Mouse (Mus musculus) intestine, embryonic 14.5 days (tissue): ENCODE measurements around the gene Slc39a10. TPM values are rescaled to one million over a fixed set of nuclear protein-coding genes. Genes with fewer than 3 reads are reported as not detected.

ENCODE experiments used
- ATAC-seq: fragments of 200-750 bp; cut with Nextera tagmentation; replicated peaks from 2 replicates; pipeline ENCODE4 v1.8.0; 2017; ENCODE audit warnings: low read depth, moderate number of reproducible peaks, moderate TSS enrichment, moderate library complexity; ENCODE audit not compliant: low FRiP score, low TSS enrichment
- DNase-seq: peaks from one replicate; pipeline ENCODE4 v3.0.0-alpha.2; 2018; ENCODE audit warnings: low spot score
- H3K27ac ChIP-seq: fragments of 300-500 bp; sonication (generic); 2 replicates; pipeline ENCODE4 v1.5.1; 2014; ENCODE audit warnings: low read depth, mild to moderate bottlenecking, control low read depth
- H3K27me3 ChIP-seq: fragments of 300-500 bp; sonication (generic); replicated peaks from 2 replicates; pipeline ENCODE4 v1.6.1; 2014; ENCODE audit warnings: low read length, control low read depth; ENCODE audit not compliant: control insufficient read depth, insufficient read depth
- H3K36me3 ChIP-seq: fragments of 300-500 bp; sonication (generic); 2 replicates; pipeline ENCODE4 v1.6.1; 2014; ENCODE audit warnings: low read length, control low read depth; ENCODE audit not compliant: control insufficient read depth, insufficient read depth
- H3K4me1 ChIP-seq: fragments of 300-500 bp; sonication (generic); replicated peaks from 2 replicates; pipeline ENCODE4 v1.6.1; 2014; ENCODE audit warnings: low read length, control low read depth, mixed read lengths; ENCODE audit not compliant: control insufficient read depth, insufficient read depth
- H3K4me2 ChIP-seq: fragments of 300-500 bp; sonication (generic); 2 replicates; pipeline ENCODE4 v1.6.1; 2014; ENCODE audit warnings: low read length
- H3K4me3 ChIP-seq: fragments of 300-500 bp; sonication (generic); 2 replicates; pipeline ENCODE4 v1.5.1; 2014; ENCODE audit warnings: low read depth, low read length, control low read depth, mixed read lengths
- H3K9ac ChIP-seq: fragments of 300-500 bp; sonication (generic); 2 replicates; pipeline ENCODE4 v1.6.1; 2014; ENCODE audit warnings: mild to moderate bottlenecking, low read length
- H3K9me3 ChIP-seq: fragments of 300-500 bp; sonication (generic); 2 replicates; pipeline ENCODE4 v1.6.1; 2016; ENCODE audit warnings: low read length, control low read depth; ENCODE audit not compliant: control insufficient read depth
- WGBS: fragments of 180-500 bp; shearing (Covaris S2); extraction: QIAGEN DNeasy Blood & Tissue Kit; methylation state at CpG from one replicate; pipeline ENCODE4 v1.1.7; 2014; 5-methylcytosine and 5-hydroxymethylcytosine counted together
- polyA plus RNA-seq: library from polyadenylated mRNA; unstranded; fragments of >200 nt; fragmentation: Nextera tagmentation; extraction: Ambion mirVana; gene quantifications from 2 replicates; pipeline ENCODE4 v1.2.1, GENCODE M21; 2014

The Slc39a10 gene
- polyA plus RNA-seq, result 40.4 and 41.3 TPM in 2 replicates

GRCm38 (mm10) chr1:46892752-46893151, at the start of gene Slc39a10:
TSS of gene Slc39a10 (minus strand) at chr1:46892852.
- Histone ChIP-seq H3K36me3 (no peaks in the 10 kb centered on the region), H3K4me1 (peaks cover 12% of the 10 kb centered on the region; the same call in 1 of the 2 replicates), H3K9me3 (no peaks in the 10 kb centered on the region), H3K4me2 (no peak within 1 kb of the TSS), H3K4me3 (no peak within 1 kb of the TSS), H3K27ac (no peak within 1 kb of the TSS), H3K27me3 (no peaks in the 10 kb centered on the region), H3K9ac (no peak within 1 kb of the TSS)
- 68% methylated on average over 3 of the region's 3 CpGs for WGBS
- ATAC-seq (no peak), DNase-seq (no peak)

DNA sequence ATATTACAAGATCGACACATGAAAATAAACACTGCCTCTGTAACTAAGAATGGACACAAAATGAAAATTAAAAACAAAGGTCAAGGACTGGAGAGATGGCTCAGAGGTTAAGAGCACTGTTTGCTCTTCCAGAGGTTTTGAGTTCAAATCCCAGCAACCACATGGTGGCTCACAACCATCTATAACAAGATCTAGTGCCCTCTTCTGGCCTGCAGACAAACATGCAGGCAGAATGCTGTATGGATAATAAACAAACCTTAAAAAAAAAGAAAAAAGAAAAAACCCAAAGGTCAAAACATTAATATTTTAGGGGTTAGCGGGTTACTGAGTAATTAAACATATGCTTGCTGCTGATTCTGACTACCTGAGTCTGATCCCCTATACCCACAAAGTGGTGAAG, 46.6 kb upstream of the Slc39a10 start:
- H3K27me3 ChIP-seq, result no peaks in the 10 kb centered on the region
- DNase-seq (no peak), ATAC-seq (no peak)
- no peak overlapping the region for H3K9ac ChIP-seq
- 90% methylated on average over 2 of the region's 2 CpGs for WGBS
- H3K27ac ChIP-seq, result no peak overlapping the region
- H3K4me2 ChIP-seq, result no peak overlapping the region
- H3K4me3 ChIP-seq, result no peak overlapping the region
- H3K4me1 ChIP-seq, result no peaks in the 10 kb centered on the region
- H3K9me3 ChIP-seq, result no peaks in the 10 kb centered on the region
- H3K36me3 ChIP-seq, result no peaks in the 10 kb centered on the region

DNA sequence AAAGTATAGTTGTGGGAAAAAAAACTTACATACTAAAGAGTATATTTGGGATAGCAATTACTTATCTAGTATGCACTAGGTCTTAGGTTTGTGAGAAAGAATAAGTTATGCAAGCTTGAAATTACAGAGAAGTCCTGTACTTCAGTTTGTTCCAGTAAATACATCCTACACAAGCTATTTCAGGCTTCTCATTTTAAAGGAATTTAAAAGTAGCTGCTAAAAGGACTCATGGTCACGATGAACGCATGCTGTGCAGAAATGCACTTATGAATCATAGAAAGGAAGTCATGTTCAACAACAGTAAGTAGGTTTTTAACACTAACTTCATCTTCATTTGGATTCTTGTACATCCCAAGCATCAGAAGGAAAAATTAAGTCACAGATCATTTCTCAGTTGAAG, 45.0 kb upstream of the Slc39a10 start:
- H3K27me3 ChIP-seq, result no peaks in the 10 kb centered on the region
- no peaks in the 10 kb centered on the region for H3K9me3 ChIP-seq
- no peak overlapping the region for H3K4me2 ChIP-seq
- no peaks in the 10 kb centered on the region for H3K4me1 ChIP-seq
- no peak overlapping the region for H3K4me3 ChIP-seq
- H3K9ac ChIP-seq, result no peak overlapping the region
- no peak overlapping the region for H3K27ac ChIP-seq
- ATAC-seq (no peak), DNase-seq (no peak)
- no peaks in the 10 kb centered on the region for H3K36me3 ChIP-seq
- 85% methylated on average over 2 of the region's 2 CpGs for WGBS

- H3K9ac ChIP-seq, result no peak overlapping the region
- no peaks in the 10 kb centered on the region for H3K4me1 ChIP-seq
- no peak overlapping the region for H3K4me3 ChIP-seq
- no peak for ATAC-seq
- no peaks in the 10 kb centered on the region for H3K36me3 ChIP-seq
- DNase-seq, result no peak
- no peak overlapping the region for H3K4me2 ChIP-seq
- H3K27me3 ChIP-seq, result no peaks in the 10 kb centered on the region
- no peak overlapping the region for H3K27ac ChIP-seq
- no peaks in the 10 kb centered on the region for H3K9me3 ChIP-seq
Observed at GRCm38 (mm10) chr1:46927104-46927503, 34.5 kb upstream of the Slc39a10 start.

- no peak for DNase-seq
- Histone ChIP-seq H3K9ac (no peak overlapping the region), H3K27ac (no peak overlapping the region), H3K36me3 (no peaks in the 10 kb centered on the region), H3K4me3 (no peak overlapping the region), H3K4me2 (no peak overlapping the region), H3K9me3 (no peaks in the 10 kb centered on the region), H3K4me1 (no peaks in the 10 kb centered on the region), H3K27me3 (no peaks in the 10 kb centered on the region)
- 77% methylated on average over 3 of the region's 3 CpGs for WGBS
- ATAC-seq, result no peak
Observed at GRCm38 (mm10) chr1:46926239-46926638, 33.6 kb upstream of the Slc39a10 start.

DNA sequence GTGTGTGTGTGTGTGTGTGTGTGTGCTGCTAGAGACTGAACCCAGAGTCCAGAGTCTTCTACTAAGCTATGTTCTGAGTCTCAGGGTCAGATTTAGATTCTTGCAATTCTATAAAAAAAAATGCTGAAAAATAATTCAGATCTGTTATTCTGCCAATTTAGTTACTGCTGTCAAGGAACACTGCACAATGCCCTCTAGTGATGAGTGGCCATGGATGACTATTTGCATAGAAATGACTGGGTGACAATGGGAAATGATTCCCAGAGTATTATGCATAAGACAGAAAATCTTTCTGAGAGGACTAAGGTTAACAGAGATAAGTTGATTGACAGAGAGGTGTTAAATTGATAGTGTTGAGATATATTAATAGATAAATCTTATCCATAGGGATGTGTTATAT, 32.3 kb upstream of the Slc39a10 start:
- H3K9me3 ChIP-seq, result no peaks in the 10 kb centered on the region
- H3K4me1 ChIP-seq, result no peaks in the 10 kb centered on the region
- no peak overlapping the region for H3K4me2 ChIP-seq
- no peaks in the 10 kb centered on the region for H3K36me3 ChIP-seq
- H3K9ac ChIP-seq, result no peak overlapping the region
- DNase-seq, result no peak
- no peak overlapping the region for H3K4me3 ChIP-seq
- ATAC-seq, result no peak
- H3K27ac ChIP-seq, result no peak overlapping the region
- no peaks in the 10 kb centered on the region for H3K27me3 ChIP-seq

DNA sequence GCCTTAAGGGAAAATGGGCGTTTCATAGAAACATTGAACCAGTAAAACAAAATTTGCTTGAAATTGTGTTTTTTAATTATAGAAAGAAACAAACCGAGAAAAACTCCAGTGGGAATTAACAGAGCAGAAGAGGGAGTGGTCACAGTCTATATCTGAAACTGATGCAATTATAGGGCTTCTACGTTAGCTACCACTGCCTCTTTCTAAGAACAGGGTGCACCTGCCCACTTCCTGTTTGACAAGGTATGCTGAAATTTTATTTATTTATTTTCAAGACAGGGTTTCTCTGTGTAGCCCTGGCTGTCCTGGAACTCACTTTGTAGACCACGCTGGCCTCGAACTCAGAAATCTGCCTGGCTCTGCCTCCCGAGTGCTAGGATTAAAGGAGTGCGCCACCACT, 30.3 kb upstream of the Slc39a10 start:
- 91% methylated on average over 7 of the region's 7 CpGs for WGBS
- Histone ChIP-seq H3K27ac (no peak overlapping the region), H3K9ac (no peak overlapping the region), H3K27me3 (no peaks in the 10 kb centered on the region), H3K36me3 (no peaks in the 10 kb centered on the region), H3K4me2 (no peak overlapping the region), H3K4me1 (no peaks in the 10 kb centered on the region), H3K4me3 (no peak overlapping the region), H3K9me3 (no peaks in the 10 kb centered on the region)
- no peak for ATAC-seq
- DNase-seq, result no peak

GRCm38 (mm10) chr1:46921630-46922029, 29.0 kb upstream of the Slc39a10 start:
- DNase-seq (no peak), ATAC-seq (no peak)
- H3K9me3 ChIP-seq, result no peaks in the 10 kb centered on the region
- no peak overlapping the region for H3K27ac ChIP-seq
- no peak overlapping the region for H3K4me2 ChIP-seq
- no peak overlapping the region for H3K9ac ChIP-seq
- H3K4me1 ChIP-seq, result no peaks in the 10 kb centered on the region
- no peaks in the 10 kb centered on the region for H3K27me3 ChIP-seq
- no peaks in the 10 kb centered on the region for H3K36me3 ChIP-seq
- no peak overlapping the region for H3K4me3 ChIP-seq

- H3K4me1 ChIP-seq, result no peaks in the 10 kb centered on the region
- no peak overlapping the region for H3K27ac ChIP-seq
- no peaks in the 10 kb centered on the region for H3K36me3 ChIP-seq
- H3K9me3 ChIP-seq, result no peaks in the 10 kb centered on the region
- no peak overlapping the region for H3K9ac ChIP-seq
- no peaks in the 10 kb centered on the region for H3K27me3 ChIP-seq
- ATAC-seq (no peak), DNase-seq (no peak)
- H3K4me2 ChIP-seq, result no peak overlapping the region
- no peak overlapping the region for H3K4me3 ChIP-seq
Observed at GRCm38 (mm10) chr1:46916237-46916636, 23.6 kb upstream of the Slc39a10 start.
